Mouse (Mus musculus) brown adipose tissue, adult 24 weeks (tissue): ENCODE measurements at regions not wholly inside any gene's neighbourhood (a gene's known extent, or its start where the extent isn't known, plus 50 kb on each side); places are given as distances from the start of the nearest gene placed in this dataset.

ENCODE experiments used
- H3K27ac ChIP-seq: fragments of 200-500 bp; replicated peaks from 2 replicates; pipeline ENCODE4 v1.5.1; 2012; ENCODE audit warnings: low read depth, mild to moderate bottlenecking, low read length
- H3K4me1 ChIP-seq: fragments of 200-500 bp; 2 replicates; pipeline ENCODE4 v1.6.1; 2012; ENCODE audit warnings: low read length, mixed read lengths; ENCODE audit not compliant: control insufficient read depth, insufficient read depth, insufficient read length
- H3K4me3 ChIP-seq: fragments of 200-500 bp; 2 replicates; pipeline ENCODE4 v1.5.1; 2012; ENCODE audit warnings: low read depth, mild to moderate bottlenecking, low read length, moderate library complexity; ENCODE audit not compliant: insufficient read depth

DNA sequence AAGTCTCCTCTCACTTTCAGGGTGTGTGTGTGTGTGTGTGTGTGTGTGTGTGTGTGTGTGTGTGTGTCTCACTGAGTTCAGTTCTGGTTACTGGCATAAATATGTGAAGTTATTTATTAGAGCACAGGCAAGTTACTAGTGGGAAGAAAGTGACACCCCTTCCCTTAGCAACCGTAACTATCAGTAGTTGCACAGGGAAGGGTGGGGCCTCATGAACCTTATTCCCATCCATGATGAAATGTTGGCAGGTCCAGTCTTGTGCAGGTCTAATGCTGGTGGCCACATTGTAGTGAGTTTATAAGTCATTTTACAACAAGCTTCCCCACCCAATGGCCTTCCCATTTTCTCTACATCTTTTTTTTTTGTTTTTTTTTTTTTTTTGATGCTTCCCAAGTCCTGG lies 160.6 kb upstream of the Cdkn2b start:
- H3K27ac ChIP-seq = no peak overlapping the region

DNA sequence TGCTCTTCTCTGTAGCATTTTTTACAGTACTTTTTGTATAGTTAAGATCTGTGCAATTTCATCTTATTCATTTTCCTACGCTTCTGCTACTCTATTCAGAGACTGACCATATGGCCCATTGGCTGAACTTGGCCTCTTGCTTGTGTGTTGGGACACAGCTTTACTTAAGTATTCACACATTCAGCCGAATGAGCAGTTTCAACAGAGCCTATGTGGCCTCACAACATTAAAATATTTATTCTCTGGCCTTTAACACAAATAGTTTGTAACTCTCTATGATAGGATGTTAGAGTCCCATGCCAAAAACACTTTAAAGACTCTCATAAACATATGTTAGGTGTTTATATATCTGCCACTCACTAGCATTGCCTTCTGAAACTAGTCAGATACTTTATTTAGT lies 159.9 kb upstream of the Cdkn2b start:
- Histone ChIP-seq H3K27ac (no peak overlapping the region), H3K4me1 (no peaks in the 10 kb centered on the region), H3K4me3 (no peak overlapping the region)

More for the DNA sequence above, 160.6 kb upstream of the Cdkn2b start:
- no peaks in the 10 kb centered on the region for H3K4me1 ChIP-seq
- no peak overlapping the region for H3K4me3 ChIP-seq

DNA sequence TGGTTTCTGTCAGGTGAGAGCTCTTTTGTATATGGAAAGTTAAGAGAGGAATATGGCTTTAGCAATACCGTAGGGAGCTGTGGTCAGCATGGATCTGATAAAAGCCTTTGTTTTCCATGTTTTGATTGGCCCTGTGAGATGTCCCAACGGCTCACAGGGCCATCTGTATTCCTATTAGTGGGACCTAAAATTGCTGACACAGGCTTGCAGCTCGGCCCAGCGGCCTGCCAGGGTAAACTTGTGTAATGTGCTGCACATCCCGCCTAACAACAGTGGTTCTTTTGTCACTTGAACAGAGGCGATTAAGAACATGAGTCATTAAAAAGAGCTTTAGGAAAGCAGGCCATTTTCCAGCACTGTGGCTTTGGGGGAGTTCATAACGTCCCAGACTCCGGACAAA lies 159.0 kb upstream of the Cdkn2b start:
- Histone ChIP-seq H3K4me1 (no peaks in the 10 kb centered on the region), H3K4me3 (no peak overlapping the region), H3K27ac (no peak overlapping the region)

DNA sequence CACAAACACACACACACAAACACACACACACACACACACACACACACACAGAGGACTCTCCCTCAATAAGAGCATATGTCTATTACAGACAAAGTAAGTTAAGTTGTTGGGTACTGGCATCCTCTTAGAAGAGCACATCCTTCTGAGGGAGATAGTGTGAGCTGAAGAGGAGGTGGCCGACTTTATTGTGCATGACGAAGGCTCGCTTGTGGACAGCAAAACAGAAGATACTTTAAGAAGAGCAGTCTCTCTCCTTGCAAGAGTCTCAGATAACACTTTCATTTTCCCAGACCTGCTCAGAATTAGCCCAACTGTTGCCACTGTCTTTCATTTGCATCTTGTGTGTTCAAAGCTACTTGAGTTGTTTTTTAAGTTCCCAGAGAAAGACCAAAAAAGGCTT lies 158.6 kb upstream of the Cdkn2b start:
- no peaks in the 10 kb centered on the region for H3K4me1 ChIP-seq
- H3K27ac ChIP-seq = no peak overlapping the region
- H3K4me3 ChIP-seq = no peak overlapping the region

DNA sequence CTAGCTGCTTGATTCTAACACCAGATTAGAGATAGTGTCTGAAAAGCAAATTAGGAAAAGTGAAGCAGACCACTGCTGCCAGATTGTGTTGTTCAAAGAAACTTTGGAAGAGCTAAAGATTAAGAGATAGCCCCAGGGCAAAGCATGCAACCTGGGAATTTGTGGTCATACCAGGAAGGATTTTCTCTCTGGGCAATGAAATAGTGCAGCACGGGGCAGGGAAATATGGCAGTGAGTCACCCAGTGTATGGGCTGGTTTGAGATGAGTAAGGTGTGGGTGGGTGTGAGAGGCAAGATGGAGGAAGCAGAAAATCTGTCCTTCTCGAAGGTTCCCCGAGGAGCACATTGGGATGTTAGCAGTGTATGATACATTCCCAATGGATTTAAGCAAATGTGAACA lies 155.9 kb upstream of the Cdkn2b start:
- H3K4me3 ChIP-seq = no peak overlapping the region
- no peak overlapping the region for H3K27ac ChIP-seq

DNA sequence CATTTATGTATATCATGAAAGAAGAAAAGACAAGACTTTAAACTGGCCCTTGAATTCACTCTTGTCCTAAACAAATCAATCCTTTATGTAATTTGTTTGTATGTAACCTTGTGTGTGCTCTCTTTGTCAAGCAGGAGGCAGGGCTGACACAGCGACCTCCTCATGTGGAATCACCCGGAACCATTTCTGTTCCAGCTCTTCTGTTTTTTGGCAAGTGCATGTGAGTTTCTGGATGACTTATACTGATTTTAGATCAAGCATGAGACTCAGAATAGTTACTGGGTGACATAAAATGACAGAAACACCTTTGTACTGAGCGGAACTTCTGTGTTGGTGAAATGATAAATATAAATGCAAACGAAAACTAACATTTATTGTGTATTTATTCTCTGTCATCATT lies 152.3 kb upstream of the Cdkn2b start:
- H3K27ac ChIP-seq = no peak overlapping the region
- no peaks in the 10 kb centered on the region for H3K4me1 ChIP-seq
- H3K4me3 ChIP-seq = no peak overlapping the region

More for the DNA sequence above, 155.9 kb upstream of the Cdkn2b start:
- no peaks in the 10 kb centered on the region for H3K4me1 ChIP-seq

DNA sequence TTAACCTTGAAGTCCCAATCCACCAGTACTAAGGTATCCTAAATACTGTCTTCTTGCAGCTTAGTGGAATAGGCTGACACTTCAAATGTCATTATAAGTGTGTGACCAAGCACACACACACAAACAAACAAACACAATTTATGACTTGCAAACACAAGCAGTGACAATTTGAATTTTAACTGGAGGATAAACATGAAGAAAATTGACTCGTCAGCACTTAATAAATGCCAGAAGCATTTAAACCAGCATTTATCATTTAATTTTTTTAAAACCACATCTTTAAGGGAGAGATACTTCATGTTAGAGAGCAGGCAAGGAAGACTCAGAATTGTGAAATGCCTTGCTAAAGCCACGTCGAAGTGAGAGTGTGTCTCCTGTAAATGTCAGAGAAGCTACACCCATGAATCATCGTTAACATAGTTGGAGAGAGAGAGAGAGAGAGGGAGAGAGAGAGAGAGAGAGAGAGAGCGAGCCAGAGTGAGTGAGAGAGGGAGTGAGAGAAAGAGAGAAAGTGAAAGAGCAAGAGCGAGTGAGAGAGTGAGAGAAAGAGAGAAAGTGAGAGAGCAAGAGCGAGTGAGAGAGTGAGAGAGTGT lies 149.4 kb upstream of the Cdkn2b start:
- Histone ChIP-seq H3K27ac (no peak overlapping the region), H3K4me1 (no peaks in the 10 kb centered on the region), H3K4me3 (no peak overlapping the region)

DNA sequence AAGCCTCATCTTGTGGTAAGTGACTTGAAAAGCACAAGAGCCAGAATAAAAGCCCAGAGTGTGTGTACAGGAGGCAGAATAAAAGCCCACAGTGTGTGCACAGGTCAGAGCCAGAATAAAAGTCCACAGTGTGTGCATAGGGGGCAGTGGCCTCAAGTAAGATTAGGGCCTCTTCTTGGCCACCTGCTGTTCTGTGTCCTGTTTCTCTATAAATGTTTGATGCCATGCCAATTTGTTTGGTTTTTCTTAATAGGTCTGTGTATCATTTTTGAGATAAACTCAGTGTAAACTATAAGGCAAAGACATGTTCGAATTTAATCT lies 148.5 kb upstream of the Cdkn2b start:
- Histone ChIP-seq H3K4me1 (no peaks in the 10 kb centered on the region), H3K4me3 (no peak overlapping the region), H3K27ac (no peak overlapping the region)

DNA sequence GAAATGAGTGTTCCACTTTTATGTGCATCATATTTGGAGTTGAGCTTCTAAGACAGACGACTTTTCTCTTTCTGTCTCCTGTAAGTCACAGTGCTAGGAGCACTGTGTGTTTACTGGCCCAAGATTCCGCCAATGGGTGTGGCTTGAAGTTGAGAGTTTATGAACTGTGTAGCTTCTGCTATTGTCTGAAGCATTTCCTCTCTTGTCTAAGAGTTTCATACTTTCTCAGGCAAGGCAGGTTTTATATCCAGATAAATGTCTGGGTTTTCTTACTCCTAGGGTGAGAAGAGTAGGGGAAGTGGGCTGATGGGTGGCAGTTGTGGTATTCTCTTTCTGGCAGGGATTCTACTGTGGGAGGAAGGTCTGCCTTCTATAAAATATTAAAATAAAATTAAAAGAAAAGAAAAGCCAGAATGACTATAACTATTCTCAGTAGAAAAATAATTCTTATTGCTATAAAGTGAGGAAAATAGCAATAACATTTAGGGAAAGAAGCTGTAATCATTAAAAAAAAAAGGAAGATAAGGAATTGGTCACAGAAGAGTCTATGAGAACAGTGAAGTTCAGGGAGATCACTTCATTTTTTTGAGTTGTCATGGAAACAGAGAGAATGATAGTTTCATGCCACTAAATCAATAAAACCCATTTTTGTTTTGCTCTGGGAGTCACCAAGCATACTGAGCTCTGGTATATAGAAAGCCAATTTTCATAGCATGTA lies 147.9 kb upstream of the Cdkn2b start:
- Histone ChIP-seq H3K27ac (no peak overlapping the region), H3K4me1 (no peaks in the 10 kb centered on the region), H3K4me3 (no peak overlapping the region)

DNA sequence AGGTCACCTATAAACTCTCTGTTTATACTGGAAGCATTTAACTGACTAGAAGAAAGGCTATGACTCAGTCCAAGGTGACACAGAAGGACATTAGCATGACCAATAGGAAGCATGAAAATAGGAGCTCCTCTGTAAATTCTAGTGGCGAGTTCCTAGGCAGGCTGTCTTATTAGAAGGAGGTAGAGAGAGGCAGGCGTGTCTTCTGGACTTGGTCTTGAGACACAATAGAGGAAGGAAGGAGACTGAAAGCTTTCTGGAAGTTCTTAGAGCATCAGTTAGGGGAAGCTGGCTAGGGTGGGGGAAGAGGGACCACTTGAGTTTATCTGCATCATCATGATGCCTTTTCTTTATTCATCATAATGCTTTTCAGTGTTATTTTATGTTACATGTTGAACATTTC lies 147.0 kb upstream of the Cdkn2b start:
- Histone ChIP-seq H3K4me1 (no peaks in the 10 kb centered on the region), H3K4me3 (no peak overlapping the region), H3K27ac (no peak overlapping the region)

DNA sequence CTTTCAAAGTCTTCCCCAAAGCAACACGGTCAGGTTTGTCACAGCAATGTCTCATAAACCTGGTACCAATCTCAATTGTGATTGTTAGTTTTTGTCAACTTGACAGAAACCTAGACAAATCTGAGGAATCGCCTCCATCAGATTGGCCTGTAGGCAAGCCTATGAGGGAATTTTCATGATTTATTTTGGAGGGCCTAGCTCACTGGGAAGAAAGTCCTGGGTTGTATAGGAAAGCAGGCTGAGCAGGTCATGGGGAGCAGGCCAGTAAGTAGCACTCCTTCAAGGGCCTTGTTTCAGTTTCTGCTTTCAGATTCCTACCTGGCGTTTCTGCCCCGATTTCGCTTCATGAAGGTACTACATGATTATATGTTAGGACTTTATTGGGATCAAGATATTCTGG lies 144.1 kb upstream of the Cdkn2b start:
- H3K4me3 ChIP-seq = no peak overlapping the region
- no peak overlapping the region for H3K27ac ChIP-seq
- no peaks in the 10 kb centered on the region for H3K4me1 ChIP-seq

DNA sequence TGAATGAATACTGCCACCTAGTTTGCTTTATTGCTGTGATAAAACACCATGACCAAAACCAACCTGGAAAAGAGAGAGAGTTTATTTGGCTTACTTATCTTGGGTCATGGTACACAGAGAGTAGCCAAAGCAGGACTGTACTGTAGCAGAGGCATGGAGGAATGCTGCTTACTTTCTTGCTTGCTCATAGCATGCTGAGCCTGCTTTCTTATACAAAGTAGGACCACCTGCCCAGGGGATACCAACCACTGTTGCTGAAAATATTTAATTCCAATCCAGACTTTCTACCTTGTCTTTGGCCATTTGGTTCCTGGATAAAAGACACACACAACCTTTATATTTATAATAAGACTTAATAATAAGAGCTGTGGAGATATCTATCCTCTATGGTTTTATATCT lies 142.2 kb upstream of the Cdkn2b start:
- Histone ChIP-seq H3K27ac (no peak overlapping the region), H3K4me3 (no peak overlapping the region), H3K4me1 (no peaks in the 10 kb centered on the region)

DNA sequence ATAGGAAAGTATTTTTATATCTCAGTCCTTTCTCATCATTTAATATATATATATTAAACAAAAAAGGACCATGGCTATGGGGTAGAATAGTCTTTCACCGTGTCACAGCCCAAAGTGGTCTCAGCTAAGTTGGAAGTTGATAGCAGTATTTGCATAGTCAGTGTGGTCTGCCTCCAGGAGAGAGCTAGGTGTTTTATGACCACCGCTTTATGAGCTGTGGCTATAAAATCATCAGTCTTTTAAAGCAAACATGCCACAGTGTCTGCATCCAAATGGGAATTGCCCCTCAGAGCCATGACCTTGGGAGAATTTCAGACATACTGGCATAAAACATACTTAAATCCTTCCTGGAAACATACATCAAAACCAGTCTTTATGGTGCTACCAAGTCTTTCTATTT lies 140.9 kb upstream of the Cdkn2b start:
- no peak overlapping the region for H3K27ac ChIP-seq
- H3K4me3 ChIP-seq = no peak overlapping the region
- no peaks in the 10 kb centered on the region for H3K4me1 ChIP-seq

DNA sequence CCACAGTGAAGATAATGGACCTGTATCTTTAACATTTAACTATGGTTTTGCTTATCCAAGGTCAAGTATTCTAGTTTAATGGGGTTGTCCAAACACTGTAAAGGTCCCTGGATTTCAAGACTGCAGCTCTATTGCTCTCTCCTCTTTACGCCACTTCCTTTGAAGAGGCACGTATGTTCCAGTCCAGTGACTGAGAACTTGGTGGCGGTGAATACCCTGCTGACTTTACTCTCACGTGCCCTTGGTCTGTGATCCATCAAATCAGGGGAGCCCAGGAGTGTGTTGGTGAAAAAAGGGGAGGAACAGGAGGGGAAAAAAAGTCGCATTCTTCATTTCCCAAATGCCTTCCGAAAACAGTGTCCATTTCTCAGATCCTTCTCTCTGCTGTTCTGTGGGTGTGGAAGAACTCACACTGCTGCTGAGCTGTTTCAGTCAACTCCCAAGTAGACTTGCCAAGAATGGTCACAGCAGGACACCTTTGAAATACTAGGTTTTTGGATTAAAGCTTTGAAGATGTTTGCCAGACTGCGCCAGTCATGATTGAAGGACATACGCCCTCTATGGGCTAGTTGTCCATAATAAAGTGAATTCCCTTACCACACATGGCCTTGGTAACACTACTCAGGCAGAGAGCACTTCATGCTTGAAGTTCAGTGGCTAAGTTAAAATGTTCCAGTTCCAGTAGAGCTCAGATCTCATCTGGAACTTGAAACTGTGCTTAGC lies 136.1 kb upstream of the Cdkn2b start:
- Histone ChIP-seq H3K27ac (no peak overlapping the region), H3K4me1 (no peaks in the 10 kb centered on the region), H3K4me3 (no peak overlapping the region)

DNA sequence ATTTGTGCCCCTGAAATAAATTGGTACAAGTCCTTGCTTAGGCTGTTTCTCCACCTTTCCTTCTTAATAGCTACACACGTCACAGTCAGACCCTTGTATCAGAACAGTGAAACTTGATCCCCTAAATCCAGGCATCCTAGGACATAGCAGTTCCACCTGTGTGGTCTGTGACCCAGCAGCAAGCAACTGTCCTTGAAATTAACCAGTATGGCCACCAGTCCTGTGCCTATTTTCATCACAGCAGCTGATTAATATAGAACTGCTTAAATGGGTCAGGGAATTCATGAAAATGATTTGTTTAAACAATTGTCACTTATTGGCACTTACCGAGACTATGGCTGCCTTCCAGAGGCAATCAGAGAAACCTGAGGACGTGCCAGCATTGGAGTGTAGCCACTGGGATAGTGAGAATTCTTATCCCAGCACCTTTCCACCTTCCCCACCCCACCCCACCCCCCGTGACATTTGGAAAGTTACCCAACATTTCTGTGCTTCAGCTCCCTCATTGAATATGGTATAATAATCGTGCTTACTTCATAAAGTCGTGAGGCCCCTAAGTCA lies 135.4 kb upstream of the Cdkn2b start:
- Histone ChIP-seq H3K4me1 (no peaks in the 10 kb centered on the region), H3K4me3 (no peak overlapping the region), H3K27ac (no peak overlapping the region)
